Mouse (Mus musculus): ENCODE measurements around the gene Aldh9a1. TPM values are rescaled to one million over a fixed set of nuclear protein-coding genes. Genes with fewer than 3 reads are reported as not detected.
"Not testable (repeated sequence)": the region's sequence is repeated elsewhere in the genome, so short reads cannot be mapped to it uniquely, and the experiment has no call there.

Aldh9a1 gene
- 10 to 100 TPM; 47.7 to 61.2 (median 56.2) TPM for polyA plus RNA-seq (2017; shearing (Covaris generic))

DNA sequence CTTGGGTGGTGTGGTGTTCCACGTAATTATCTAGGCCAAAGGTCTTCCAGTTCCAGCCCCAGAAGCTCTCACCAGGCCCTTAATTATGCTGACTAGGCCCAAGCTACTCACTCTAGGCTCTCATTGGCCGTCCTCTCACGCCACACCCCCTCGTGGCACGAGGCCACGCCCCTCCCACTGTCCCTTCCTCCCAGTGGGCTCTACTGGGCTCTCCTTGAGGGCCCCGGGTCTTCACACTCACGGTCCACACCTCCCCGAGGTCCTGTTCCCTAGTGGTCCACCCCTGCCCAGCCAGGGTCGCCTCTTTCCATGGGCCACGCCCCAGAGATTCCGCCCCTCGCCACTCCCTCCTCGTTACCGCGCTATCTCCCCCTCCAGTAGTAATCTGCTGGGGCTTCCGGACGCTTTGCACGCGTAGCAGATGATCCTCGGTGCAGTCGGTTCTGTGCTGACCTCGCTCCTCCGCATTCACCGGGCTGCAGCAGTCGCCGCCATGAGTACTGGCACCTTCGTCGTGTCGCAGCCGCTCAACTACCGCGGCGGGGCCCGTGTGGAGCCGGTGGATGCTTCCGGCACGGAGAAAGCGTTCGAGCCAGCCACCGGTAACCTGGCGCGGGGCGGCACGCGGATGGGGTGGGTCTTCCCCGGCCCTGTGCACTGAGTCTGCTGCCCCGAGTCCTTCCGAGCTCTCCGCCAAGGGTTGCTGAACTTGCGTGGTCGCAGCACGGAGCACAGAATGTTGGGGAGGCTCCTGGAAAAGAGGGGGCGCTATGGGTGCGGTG is at the start of gene Aldh9a1:
Aldh9a1 (plus strand) TSS at position 177 of the 782 bp plus-strand sequence.
- ATAC-seq: peak; percentile 93

DNA sequence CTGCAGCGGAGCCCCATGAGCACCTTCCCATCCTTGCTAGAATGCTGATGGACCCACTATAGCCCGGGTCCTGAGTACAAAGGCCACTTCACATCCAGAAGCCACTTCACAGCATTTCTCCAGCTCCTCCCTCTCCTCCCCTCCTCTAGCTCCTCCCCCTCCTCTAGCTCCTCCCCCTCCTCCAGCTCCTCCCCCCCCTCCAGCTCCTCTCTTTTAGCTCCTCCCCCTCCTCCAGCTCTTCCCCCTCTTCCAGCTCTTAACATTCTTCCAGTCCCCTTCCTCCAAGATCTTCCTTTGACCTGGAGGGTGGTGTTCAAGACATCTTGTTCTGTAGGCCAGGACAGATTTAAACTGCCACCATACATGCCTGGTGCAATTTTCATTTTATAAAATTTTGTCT is 49.7 kb upstream of the Aldh9a1 start:
- no peak for ATAC-seq

DNA sequence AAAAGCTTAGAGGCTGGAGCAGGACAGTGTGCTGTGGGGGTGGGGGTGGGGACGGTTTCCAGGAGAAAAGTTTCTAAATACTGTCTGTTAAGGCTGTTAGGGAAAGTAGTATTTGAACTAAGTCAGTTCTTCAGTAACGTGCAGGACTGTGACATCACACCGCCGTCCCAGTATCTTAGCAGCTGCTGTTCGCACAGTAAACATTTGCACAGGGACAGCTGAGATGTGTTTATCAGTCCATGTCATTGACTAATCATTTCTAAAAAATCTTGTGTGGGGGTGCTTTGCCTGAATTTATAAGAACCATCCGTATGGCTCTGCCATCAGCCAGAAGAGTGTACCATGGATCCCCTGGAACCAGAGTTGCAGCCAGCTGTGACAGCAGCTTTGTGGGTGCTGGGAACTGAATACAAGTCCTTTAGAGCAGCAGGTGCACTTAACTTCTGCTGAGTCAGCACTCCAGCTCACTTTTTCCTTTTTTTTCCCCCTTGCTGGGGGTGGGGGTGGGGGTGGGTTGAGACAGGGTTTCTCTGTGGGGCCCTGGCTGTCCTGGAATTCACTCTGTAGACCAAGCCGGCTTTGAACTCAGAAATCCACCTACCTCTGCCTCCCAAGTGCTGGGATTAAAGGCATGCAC is 44.2 kb upstream of the Aldh9a1 start:
- ATAC-seq: no peak

DNA sequence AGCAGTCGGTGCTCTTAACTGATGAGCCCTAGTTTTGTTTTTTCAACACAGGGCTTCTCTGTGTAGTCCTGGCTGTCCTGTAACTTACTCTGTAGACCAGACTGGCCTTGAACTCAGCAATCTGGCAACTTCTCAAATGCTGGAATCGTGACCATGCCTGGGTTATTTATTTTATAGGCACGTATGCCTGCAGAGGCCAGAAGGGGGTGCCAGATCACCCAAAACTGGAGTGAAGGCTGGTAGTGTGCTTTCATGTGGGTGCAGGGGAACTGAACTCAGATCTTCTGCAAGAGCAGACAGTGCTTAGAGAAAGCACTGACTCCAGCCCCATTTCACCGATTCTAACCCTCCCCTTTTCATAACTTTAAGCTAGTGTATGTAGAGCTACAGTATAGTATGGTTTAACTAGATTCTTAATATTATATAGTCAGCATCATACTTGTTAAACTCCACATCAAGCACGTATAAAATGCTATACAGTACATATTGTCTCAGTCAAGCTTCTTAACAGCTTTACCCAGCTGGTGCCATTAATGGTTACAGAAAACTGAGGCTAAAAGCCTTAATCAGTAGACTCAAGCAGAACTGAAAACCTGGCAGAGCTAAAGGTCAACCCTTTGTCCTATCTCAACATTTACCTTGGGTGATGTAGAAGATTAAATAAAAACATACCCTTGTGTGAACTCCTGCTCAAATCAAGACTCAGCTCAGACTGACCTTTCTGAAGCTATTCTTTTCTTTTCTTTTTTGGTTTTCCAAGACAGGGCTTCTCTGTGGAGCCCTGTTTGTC is 43.1 kb upstream of the Aldh9a1 start:
- ATAC-seq: peak; percentile 44

DNA sequence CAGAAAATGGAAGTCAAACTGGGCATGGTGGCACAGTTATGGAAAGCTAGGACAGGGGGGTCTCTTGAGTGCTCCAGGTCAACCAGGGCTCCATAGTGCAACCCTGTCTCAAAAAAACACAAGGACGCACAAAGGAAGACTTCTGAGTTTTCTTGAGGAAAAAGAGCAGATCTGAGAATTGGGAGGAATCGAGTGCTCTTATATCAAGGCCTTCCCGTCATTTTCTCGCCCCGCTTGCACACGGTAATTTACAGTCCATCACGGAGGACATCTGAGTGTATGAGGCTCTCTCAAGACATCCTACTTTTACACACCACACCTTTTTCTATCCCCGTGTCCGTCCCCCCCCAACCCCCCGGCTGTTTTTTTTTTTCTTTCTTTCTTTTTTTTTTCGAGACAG is 42.1 kb upstream of the Aldh9a1 start:
- ATAC-seq: no peak

DNA sequence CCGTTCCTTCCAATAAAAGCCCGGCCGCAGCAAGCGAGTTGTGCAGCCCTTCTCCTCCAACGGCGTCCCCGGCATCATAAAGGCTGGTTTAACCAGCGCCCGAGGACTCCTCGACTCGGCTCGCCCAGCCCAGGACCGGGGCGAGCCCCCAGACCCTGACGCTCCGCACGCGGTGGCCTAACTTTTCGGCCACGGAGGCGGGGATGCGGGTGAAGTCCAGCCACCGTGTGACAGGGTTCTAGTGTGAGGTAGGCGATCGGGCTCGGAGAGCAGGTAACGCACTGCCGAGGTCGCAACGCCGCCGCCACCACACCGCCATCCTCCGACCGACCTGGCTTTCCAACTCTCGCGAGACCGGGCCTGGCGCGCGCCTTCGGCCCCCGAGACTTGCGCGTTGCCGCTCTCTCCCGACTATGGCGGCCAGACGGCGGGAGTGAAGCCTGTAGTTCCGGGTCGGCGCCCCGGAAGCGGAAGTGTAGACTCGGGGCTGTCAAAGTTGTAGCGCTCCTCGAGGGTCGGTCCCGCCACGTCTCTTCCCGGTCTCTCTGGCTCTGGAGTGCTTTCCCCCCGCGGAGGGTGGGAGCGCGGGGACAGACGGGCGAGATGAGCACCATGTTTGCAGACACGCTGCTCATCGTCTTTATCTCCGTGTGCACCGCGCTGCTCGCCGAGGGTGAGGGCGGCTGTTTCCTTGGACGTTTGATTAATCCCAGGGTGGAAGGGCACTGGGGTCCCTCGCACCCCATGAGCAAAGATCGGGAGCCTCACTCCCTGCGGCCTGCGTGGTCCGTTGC is 41.3 kb upstream of the Aldh9a1 start, which contains the start of gene Tmco1:
Tmco1 (plus strand) TSS at position 118 of the 794 bp plus-strand sequence.
- peak; percentile 97 for ATAC-seq

DNA sequence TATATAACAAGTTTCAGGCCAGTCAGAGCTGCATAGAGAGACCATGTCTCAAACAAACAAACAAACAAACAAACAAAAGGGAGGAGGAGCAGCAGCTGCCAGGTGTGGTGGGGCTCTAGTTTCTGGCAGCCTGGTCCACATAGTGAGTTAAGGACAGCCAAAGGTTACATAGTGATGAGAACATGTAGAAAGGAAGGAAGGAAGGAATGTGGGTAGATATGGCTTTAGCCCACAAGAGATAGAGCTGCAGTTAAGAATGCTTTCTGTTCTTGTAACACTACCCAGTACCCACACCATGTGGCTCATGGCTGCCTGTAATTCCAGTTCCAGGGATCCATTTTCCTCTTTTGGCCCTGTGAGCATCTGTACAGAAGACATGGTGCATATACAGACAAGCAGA is 37.4 kb upstream of the Aldh9a1 start:
- no peak for ATAC-seq

DNA sequence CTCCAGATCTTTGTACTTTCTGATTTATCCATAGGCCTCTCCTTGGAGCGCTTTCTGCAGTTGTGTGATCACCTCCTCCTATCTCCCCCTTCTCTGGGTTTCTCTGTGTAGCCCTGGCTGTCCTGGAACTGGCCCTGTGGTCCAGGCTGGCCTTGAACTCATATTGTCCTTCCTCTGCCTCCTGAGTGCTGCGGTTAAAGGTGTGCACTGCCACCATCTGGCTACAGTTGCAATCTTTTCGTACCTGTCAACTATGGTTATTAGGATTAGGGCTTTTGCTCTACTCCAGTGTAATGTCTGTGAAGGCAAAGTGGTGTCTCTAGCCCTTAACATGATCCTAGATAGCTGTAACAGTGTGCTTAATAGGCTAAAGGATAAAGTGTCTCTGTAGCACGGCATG is 36.6 kb upstream of the Aldh9a1 start:
- ATAC-seq: no peak

DNA sequence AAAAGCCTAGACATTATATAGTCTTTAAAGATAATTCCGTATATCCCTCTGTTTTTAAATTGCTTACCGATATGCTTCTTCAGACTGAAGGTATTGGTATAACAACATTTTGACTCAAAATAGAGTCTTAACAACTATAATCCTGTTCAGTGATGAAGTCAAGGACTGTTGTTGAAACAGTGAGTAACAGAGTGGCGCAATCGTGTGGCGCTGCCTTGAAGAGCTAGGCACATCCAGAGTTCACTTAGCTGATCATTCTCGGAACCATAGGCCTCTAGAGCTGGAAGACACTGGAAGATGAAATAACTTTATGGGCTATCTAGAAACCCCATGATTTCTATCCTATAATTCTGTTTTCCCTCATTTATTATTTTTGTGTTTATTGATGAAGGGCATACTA is 28.1 kb upstream of the Aldh9a1 start:
- no peak for ATAC-seq

DNA sequence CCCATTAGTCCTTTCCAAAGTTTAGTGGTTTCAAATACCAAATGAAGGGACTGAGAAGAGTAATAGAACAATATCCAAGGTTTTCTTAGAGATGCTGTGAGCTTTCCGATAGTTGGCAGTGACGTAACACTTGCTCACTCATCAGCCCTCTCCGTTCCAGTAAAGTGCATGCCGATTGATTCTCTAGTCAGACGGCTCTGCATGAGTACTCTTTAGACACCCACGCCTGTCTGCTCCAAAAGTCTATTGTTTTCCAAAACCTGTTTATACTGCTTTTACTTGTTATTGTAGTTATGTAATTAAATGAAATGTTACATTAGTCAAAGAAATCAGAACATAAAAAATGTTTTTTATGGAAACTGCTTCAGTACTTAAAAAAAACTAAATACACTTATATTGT is 21.0 kb upstream of the Aldh9a1 start:
- ATAC-seq: no peak

DNA sequence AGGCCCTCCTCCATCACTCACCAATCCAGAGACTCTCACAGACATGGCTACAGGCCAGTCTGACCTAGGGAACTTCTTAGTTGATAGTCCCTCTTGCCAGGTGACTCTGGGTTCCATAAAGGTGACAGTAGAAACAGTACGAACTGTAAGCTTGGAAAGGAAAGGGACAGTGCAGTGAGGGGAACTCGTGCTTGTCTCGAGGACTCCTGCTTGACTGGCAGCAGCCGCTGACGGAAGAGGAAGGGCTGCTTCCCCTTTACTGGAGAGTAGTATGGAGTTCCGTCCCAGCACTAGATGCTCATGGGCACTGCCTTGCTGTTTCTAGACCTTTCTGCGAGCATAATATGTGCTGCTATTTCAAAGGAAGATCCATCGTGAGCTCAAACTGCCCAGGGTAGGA is 18.7 kb upstream of the Aldh9a1 start:
- ATAC-seq: no peak

DNA sequence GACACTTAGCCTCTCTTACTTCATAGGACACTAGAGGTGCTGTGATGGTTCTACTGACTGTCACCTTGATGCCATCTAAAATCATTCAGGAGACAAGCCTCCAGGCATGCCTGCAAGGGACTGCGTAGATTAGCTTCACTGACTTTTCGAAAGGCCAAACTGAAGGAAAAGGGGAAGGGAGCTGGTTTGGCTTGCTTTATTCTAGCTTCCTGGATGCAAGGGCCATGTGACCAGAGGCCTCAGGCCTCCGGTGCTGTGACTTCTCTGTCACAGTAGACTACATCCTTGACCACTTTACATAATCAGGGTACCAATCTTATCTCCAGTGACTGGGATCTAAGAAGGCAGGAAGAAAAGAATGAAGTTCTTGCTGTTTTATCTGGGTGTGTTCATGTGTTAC is 13.4 kb upstream of the Aldh9a1 start:
- no peak for ATAC-seq

DNA sequence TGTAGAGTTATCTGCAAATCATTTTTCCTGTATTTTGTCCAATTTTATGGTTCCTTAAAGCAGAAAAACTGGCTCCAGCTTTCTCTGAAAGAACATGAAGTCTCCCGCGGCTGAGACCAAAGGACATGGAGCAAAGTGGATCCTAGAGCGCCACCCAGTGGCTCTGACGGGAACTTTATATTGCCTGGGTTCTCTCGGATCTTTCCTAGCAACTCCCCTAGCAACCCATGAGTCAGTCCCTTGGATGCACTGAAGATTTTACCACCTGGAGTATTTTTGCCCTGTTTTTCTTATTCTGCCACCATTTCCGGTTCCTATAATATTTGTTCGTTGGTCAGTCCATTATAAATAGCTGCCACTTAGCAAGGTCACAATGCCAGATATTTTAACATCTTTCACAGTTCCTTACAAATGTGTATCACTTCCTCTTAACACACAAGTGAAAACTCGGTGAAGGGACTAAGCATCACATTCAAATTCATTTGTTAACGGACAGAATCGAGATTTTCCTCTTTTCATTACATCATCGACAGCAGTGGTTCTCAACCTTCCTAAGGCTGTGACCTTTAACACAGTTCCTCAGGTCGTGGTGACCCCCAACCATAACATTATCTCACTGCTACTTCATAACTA is 12.2 kb upstream of the Aldh9a1 start:
- peak; percentile 90 for ATAC-seq

DNA sequence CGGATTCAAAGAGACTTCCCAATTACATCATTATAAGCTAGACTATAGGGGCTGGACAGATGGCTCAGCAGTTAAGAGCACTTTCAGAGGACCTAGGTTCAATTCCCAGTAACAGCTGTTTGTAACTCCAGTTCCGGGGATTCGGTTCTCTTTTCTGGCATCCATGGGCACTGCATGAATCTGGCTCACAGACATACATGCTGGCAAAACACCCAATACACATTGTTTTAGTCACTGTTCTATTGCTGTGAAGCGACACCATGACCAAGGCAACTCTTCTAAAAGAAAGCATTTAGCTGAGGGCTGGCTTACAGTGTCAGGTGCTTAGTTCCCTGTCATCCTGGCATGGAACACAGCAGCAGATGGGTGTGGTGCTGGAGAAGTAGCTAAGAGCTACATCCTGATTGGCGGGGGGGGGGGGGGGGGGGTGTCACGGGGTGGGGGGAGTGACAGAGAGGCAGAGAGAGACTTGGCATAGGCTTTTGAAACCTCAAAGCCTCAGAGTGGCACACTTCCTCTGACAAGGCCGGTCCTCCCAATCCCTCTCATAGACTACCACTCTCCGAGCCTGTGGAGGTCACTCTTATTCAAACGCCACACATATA is 10.5 kb upstream of the Aldh9a1 start:
- ATAC-seq: no peak

DNA sequence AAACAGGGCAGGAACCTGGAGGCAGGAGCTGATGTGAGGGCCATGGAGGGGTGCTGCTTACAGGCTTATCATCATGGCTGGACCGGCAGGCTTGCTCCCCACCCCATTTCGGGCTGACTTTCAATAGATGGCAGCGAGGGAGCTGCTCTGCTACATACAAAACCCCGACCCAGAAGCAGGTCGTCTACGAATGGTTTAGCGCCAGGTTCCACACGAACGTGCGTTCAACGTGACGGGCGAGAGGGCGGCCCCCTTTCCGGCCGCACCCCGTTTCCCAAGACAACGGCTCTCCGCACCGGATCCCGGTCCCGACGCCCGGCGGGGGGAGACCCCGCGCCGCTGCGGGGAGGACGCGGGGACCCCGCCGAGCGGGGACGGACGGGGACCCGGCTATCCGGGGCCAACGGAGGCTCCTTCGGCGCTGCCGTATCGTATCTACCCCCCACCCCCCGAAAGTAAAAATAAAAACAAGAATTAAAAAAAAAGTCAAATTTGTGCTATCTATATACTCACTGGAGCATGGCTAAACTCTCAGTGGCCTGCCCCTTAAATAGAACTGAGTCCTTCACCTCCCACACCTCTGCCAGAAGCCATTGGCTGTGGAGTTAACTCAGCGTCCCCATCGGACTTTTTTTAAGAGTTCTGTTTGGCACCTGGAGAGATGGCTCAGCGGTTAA is 9.5 kb upstream of the Aldh9a1 start:
- ATAC-seq: peak; percentile 18

DNA sequence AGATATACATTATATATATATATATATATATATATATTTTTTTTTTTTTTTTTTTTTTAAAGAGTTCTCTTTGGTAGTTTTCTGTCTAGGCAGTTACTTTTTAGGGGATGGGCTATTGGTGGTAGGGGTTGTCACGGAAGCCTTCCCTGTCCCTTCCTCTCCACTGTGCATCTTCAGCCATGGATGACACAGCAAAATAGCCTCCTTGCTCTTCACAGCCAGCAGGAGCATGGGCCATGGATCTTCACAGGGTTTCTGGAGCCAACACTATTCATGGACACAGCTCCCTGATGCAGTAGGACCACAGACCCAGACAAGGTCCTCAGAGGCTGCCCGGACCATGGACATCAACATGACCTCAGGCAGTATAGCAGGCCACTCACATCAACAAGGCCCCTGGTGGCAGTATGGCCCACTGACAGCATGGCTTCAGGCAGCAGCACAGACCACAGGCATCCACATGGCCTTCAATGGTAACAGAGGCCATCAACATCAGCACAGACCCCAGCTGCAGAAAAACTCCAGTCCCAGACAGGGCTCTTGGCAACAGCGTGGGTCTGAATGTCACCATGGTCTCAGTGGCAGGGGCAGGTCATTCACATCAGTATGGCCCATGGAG is 8.8 kb upstream of the Aldh9a1 start:
- ATAC-seq: no peak

DNA sequence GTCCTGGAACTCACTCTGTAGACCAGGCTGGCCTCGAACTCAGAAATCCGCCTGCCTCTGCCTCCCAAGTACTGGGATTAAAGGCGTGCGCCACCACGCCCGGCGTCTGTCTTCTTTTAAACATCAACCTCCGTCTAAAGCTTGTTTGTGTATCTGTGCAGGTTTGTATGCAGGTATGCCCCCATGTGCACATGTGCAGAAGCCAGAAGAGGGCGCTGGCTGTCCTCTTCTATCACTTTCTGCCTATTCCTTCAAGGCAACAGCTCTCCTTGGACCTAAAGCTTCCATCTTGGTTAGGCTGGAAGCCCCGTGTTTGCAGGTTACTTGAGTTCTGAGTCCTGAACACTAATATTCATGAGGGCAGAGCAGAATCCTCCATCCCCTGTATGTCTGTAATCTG is 7.0 kb upstream of the Aldh9a1 start:
- no peak for ATAC-seq

DNA sequence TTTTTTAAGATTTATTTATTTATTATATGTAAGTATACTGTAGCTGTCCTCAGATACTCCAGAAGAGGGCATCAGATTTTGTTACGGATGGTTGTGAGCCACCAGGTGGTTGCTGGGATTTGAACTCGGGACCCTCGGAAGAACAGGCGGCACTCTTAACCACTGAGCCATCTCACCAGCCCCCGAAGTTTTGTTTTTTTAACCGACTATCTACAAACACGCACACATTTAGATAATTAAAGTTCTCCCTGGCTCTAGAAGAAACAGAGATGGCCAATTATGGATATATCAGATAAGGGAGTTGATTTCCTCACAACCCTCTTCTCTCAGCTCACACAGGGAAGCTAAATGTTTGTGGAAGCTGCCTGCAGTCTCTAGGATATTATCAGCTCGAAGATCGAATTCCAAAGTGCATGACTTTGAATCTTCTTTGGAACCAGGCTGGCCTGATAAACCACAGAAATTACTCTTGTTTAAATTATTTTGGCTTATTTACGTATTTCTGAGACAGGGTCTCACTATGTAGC is 3.7 kb upstream of the Aldh9a1 start:
- ATAC-seq: not testable (repeated sequence)

DNA sequence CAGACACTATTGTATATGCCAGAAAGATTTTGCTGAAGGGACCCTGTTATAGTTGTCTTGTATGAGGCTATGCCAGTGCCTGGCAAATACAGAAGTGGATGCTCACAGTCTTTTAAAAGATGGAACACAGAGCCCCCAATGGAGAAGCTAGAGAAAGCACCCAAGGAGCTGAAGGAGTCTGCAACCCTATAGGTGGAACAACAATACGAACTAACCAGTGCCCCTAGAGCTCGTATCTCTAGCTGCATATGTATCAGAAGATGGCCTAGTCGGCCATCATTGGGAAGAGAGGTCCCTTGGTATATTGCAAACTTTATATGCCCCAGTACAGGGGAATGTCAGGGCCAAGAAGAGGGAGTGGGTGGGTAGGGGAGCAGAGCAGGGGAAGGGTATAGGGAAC is 585 bp upstream of the Aldh9a1 start:
- not testable (repeated sequence) for ATAC-seq
